Mouse (Mus musculus) embryonic stem cell, embryonic (primary cell): Measurements from ENCODE around the gene Pxn.

ENCODE experiments used
- CTCF ChIA-PET, 4 experiments: fragments of 300-600 bp in 2 of 4; fragments of 350-600 bp in 2 of 4; sonication (Branson Sonifier 250); formaldehyde crosslinking; loops; one replicate each; lab custom pipeline; 2022; ENCODE audit warnings: inconsistent platforms in 2 of 4; lab: Charles Lee
- POLR2A ChIA-PET, 4 experiments: fragments of 300-600 bp in 2 of 4; fragments of 350-600 bp in 2 of 4; sonication (Branson Sonifier 250); formaldehyde crosslinking; loops; one replicate each; lab custom pipeline; 2022; ENCODE audit warnings: antibody characterized with exemption in 4 of 4, inconsistent platforms in 1 of 4; lab: Charles Lee

Gene Pxn

DNA sequence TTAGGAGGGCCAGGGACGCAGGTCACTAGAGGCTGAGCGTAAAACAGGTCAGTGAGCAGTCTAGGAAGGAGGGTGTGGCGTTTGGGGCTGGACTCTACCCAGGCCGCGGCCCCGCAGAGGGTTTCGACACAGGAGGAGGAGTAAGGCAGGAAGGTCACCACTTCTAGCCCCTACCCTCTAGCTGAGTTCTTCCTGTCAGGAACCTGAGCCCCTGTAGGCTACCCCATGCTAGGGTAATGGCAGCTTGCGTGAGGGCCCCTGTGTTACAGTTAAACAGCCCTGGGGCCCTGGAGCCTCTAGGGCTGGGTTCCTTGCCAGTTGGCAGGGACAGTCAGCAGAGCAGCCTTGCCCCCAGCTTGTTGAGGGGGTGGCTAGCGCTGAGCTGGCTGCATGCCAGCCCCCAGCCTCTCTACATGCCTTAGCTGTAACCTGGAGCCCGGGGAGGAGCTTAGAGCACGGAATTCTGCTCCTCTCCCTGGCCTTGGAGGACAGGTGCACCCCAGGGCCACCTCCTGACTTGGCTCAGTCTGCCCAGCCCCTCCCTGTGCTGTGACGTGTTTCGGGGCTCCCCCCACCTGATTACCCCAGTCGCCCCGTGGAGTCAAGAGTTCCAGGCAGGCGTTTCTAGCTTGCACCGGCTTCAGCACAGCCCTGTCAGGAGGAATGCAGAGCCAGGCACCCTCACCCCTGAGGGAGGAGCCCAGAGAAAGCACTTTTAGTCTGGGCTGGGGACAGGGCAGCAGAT, 37.2 kb downstream of the Pxn start:
- ChIA-PET CTCF (interaction anchor here in 3 of 4 experiments (0.6 to 5.2 kb wide), 9 partner anchors 10 to 298 kb away, joined by 3 to 29 read pairs (median 3); partner anchors contain the start of gene Rplp0 (in 1 of the 3)), POLR2A (interaction anchor here (0.5 to 21.3 kb wide), 34 partner anchors 8 to 189 kb away, joined by 3 to 239 read pairs (median 6); partner anchors contain the start of genes Rplp0 (in 3 of the 4), Gcn1l1 (in 2 of the 4) and Sirt4 (in 2 of the 4))

DNA sequence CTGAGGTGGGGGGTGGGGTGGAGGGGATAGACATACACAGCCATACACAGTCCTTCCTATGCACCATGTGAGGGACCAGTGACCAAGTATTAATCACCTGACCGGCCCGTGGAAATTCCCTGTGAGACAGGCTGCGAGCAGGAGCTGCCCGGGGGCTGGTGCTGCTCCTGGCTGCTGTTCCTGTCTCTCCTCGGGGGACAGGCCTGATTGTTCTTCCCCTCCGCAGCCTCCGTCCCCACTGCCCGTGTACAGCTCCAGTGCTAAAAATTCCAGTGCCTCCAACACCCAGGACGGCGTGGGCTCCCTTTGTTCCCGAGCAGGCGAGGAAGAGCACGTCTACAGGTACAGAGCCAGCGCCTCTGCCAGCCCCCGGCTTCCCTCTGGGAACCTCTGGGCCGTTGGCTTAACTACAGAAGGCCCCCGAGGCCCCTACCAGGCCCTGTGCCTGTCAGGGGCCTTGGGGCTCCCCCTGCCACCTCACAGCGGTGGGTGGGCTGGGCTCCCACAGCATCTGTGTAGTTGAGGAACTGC, 38.2 kb downstream of the Pxn start:
- ChIA-PET POLR2A (interaction anchor here in 3 of 4 experiments (0.7 to 21.3 kb wide), 19 partner anchors 9 to 94 kb away, joined by 3 to 239 read pairs (median 5); partner anchors contain the start of genes Rplp0 (in 3 of the 3) and Gcn1l1 (in 2 of the 3)), CTCF (interaction anchor here in 3 of 4 experiments (0.6 to 5.2 kb wide), 5 partner anchors 10 to 37 kb away, joined by 3 to 29 read pairs (median 3); no protein-coding TSS in a partner anchor)

DNA sequence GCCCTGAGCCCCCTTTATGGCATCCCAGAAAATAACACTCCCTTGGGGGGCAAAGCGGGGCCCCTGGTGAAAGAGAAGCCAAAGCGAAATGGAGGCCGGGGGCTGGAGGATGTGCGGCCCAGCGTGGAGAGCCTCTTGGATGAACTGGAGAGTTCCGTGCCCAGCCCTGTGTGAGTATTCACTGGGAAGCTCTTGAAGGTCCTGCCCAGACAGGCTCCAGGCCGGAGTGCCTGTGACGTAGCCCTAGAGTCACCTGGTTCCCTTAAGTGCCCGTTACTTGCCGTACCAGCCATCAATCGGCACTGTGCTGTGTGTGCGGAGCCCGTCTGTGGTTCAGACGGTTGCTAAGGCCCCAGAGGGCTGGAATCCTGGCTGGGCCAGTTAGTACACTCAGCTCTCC, 39.2 kb downstream of the Pxn start:
- ChIA-PET CTCF (interaction anchor here in 1 of 4 experiments (0.8 to 5.2 kb wide), 5 partner anchors 9 to 38 kb away, joined by 3 to 29 read pairs (median 3); partner anchors contain the start of gene Rplp0), POLR2A (interaction anchor here (0.6 to 21.3 kb wide), 22 partner anchors 8 to 1759 kb away, joined by 3 to 239 read pairs (median 5); partner anchors contain the start of genes Rplp0 (in 3 of the 4) and Gcn1l1 (in 2 of the 4))

DNA sequence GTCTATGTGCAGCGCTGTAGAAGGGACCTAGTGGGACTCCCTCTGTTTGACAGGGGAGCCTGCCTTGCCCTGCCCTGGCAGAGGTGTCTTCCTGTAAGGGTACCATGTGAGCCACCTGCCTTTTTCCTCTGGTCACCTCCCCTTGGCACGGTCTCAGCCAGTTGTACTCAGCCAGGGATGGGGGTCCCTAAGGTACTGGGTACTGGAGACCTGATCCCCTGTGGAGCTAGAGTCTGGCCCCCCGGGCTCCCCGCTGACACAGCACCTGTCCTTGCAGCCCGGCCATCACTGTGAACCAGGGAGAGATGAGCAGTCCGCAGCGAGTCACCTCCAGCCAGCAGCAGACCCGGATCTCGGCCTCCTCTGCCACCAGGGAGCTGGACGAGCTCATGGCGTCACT, 40.1 kb downstream of the Pxn start:
- POLR2A ChIA-PET = interaction anchor here (0.6 to 21.3 kb wide), 20 partner anchors 8 to 549 kb away, joined by 3 to 239 read pairs (median 6); partner anchors contain the start of genes Rplp0 (in 3 of the 4) and Gcn1l1 (in 2 of the 4)

GRCm38 (mm10) chr5:115547014-115547413, 40.5 kb downstream of the Pxn start:
- CTCF ChIA-PET = interaction anchor here (0.6 to 5.6 kb wide), 8 partner anchors 9 to 721 kb away, joined by 3 to 21 read pairs (median 9); partner anchors contain the start of gene Rplp0 (in 1 of the 4)
- POLR2A ChIA-PET = interaction anchor here (0.6 to 21.3 kb wide), 23 partner anchors 9 to 549 kb away, joined by 3 to 239 read pairs (median 5); partner anchors contain the start of genes Rplp0 (in 3 of the 4) and Gcn1l1 (in 2 of the 4)

More for the DNA sequence above, 40.1 kb downstream of the Pxn start:
- CTCF ChIA-PET = interaction anchor here (0.5 to 5.6 kb wide), 11 partner anchors 8 to 721 kb away, joined by 3 to 29 read pairs (median 8); partner anchors contain the start of gene Rplp0 (in 2 of the 4)

DNA sequence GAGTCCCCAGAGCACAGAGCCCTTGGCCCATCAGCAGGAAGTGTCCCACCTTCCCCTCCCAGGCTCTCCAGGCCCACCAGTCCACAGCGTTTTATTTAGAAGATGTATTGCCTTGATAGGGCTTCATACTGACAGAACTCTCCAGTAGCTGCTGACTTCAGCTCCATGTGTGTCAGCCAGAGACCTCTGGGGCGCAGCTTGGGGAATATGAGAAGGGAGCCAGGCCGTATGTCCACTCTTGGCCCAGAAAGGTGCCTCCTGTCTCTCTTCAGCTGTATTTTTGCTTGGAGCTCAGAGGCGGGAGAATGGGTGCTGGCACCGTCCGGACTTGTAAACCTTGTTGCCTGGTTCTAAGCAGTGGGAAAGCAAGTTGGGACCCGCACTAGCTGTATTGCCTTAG, 40.9 kb downstream of the Pxn start:
- POLR2A ChIA-PET = interaction anchor here in 3 of 4 experiments (0.6 to 21.3 kb wide), 21 partner anchors 9 to 72 kb away, joined by 3 to 239 read pairs (median 5); partner anchors contain the start of genes Rplp0 (in 3 of the 3) and Gcn1l1 (in 2 of the 3)
- CTCF ChIA-PET = interaction anchor here (0.6 to 5.6 kb wide), 6 partner anchors 9 to 722 kb away, joined by 3 to 21 read pairs (median 9); no protein-coding TSS in a partner anchor

- CTCF ChIA-PET = interaction anchor here in 3 of 4 experiments (0.6 to 5.6 kb wide), 6 partner anchors 8 to 967 kb away, joined by 3 to 21 read pairs (median 3); no protein-coding TSS in a partner anchor
- POLR2A ChIA-PET = interaction anchor here (0.6 to 21.3 kb wide), 21 partner anchors 8 to 367 kb away, joined by 3 to 239 read pairs (median 5); partner anchors contain the start of genes Rplp0 (in 4 of the 4), Gcn1l1 (in 2 of the 4) and Sirt4 (in 1 of the 4)
Measured at GRCm38 (mm10) chr5:115548501-115549285, 42.2 kb downstream of the Pxn start.

- ChIA-PET CTCF (interaction anchor here in 2 of 4 experiments (1.0 to 5.6 kb wide), 3 partner anchors 8 to 12 kb away, joined by 3 to 21 read pairs (median 4); no protein-coding TSS in a partner anchor), POLR2A (interaction anchor here (0.6 to 21.3 kb wide), 15 partner anchors 9 to 982 kb away, joined by 3 to 239 read pairs (median 5); partner anchors contain the start of genes Rplp0 (in 4 of the 4), Gcn1l1 (in 2 of the 4) and Sirt4 (in 1 of the 4))
Measured at GRCm38 (mm10) chr5:115550482-115551005, 44.1 kb downstream of the Pxn start.

- CTCF ChIA-PET = interaction anchor here in 2 of 4 experiments (0.6 to 5.6 kb wide), 4 partner anchors 11 to 399 kb away, joined by 3 to 21 read pairs (median 4); no protein-coding TSS in a partner anchor
- POLR2A ChIA-PET = interaction anchor here in 3 of 4 experiments (0.6 to 21.3 kb wide), 6 partner anchors 8 to 133 kb away, joined by 3 to 239 read pairs (median 4); partner anchors contain the start of genes Gcn1l1 (in 1 of the 3) and Rplp0 (in 1 of the 3)
Measured at GRCm38 (mm10) chr5:115551386-115551785, 44.9 kb downstream of the Pxn start.

GRCm38 (mm10) chr5:115551799-115552198, 45.3 kb downstream of the Pxn start:
- POLR2A ChIA-PET = interaction anchor here in 3 of 4 experiments (0.5 to 21.3 kb wide), 8 partner anchors 8 to 133 kb away, joined by 3 to 239 read pairs (median 4); partner anchors contain the start of genes Gcn1l1 (in 1 of the 3) and Rplp0 (in 1 of the 3)
- CTCF ChIA-PET = interaction anchor here in 3 of 4 experiments (0.6 to 5.6 kb wide), 5 partner anchors 11 to 399 kb away, joined by 3 to 21 read pairs (median 4); no protein-coding TSS in a partner anchor

DNA sequence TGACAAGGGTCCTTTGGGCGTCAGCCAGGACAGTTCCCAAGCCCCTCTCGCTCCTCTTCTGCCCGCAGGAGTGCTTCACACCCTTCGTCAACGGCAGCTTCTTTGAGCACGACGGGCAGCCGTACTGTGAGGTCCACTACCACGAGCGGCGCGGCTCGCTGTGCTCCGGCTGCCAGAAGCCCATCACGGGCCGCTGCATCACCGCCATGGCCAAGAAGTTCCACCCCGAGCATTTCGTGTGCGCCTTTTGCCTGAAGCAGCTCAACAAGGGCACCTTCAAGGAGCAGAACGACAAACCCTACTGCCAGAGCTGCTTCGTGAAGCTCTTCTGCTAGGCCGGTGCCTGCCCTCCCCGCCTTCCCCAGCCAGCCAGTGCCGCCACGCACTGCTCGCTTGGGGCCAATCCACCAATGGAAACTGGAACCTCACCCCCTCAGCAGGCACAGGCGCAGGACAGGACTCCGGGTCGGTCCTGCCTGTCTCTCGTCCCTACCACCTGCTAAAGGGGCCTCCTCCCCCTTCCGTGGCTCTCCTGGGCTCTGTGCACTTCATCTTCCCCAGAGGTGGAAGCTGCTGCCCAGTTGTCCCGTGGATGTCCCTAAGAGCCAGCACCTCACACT, 47.4 kb downstream of the Pxn start:
- CTCF ChIA-PET = interaction anchor here in 3 of 4 experiments (0.6 to 3.1 kb wide), 8 partner anchors 9 to 63 kb away, joined by 3 to 13 read pairs (median 4); no protein-coding TSS in a partner anchor

DNA sequence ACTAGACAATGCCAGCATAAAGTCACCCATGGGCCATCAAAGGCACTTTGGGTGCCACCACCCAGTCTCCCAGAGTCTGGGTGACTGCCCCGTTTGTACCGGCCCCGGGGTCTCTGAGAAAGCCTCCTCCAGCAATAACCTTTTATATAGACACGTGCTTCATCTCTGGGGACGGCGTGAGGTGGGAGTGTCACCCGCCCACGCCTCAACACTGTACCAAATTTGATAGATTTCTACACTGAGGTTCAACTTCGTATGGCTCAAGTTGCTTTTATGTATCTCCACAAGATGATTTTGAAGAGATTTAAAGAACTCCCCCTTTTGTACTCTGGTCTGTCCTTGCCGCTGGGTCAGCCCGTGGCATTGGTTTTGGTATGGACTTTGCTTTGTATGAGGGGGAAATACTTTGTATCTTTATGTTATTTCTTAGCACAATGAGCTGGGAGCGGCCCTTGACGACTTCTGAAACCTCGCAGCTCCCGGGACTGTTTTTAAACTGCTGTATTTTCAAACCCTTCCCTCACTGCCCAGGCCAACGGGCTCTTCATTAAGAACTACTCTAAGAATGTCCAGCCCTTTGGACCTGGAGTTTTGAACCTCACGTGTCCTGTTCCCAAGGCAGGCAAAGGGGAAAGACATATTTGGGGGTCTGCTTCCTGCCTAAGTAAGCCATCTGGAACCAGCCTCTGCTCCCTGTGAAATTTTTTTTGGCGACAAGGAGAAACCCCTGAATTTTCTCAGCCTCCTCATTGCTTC, 48.2 kb downstream of the Pxn start:
- ChIA-PET CTCF (interaction anchor here in 3 of 4 experiments (0.6 to 3.5 kb wide), 10 partner anchors 10 to 367 kb away, joined by 3 to 29 read pairs (median 4); no protein-coding TSS in a partner anchor), POLR2A (interaction anchor here in 3 of 4 experiments (0.6 to 21.3 kb wide), 18 partner anchors 5 to 187 kb away, joined by 3 to 239 read pairs (median 4); partner anchors contain the start of genes Gcn1l1 (in 2 of the 3), Rab35 (in 1 of the 3), Rplp0 (in 1 of the 3) and Sirt4 (in 1 of the 3))

More for the DNA sequence above, 47.4 kb downstream of the Pxn start:
- POLR2A ChIA-PET = interaction anchor here in 3 of 4 experiments (0.6 to 21.3 kb wide), 22 partner anchors 5 to 441 kb away, joined by 3 to 239 read pairs (median 5); partner anchors contain the start of genes Gcn1l1 (in 1 of the 3) and Rplp0 (in 1 of the 3)

GRCm38 (mm10) chr5:115556217-115556616, 49.7 kb downstream of the Pxn start:
- ChIA-PET CTCF (interaction anchor here in 3 of 4 experiments (0.6 to 3.5 kb wide), 25 partner anchors 8 to 1178 kb away, joined by 3 to 29 read pairs (median 4); partner anchors contain the start of gene Pxn (in 1 of the 3)), POLR2A (interaction anchor here in 3 of 4 experiments (0.6 to 21.3 kb wide), 26 partner anchors 8 to 1283 kb away, joined by 3 to 239 read pairs (median 4); partner anchors contain the start of genes Rab35 (in 2 of the 3), Foxn4 (in 1 of the 3) and Gcn1l1 (in 1 of the 3))

GRCm38 (mm10) chr5:115558182-115558794, 51.8 kb downstream of the Pxn start:
- POLR2A ChIA-PET = interaction anchor here (0.6 to 21.3 kb wide), 97 partner anchors 8 to 1619 kb away, joined by 3 to 239 read pairs (median 5); partner anchors contain the start of genes Sirt4 (in 3 of the 4), Dynll1 (in 1 of the 4) and Rab35 (in 1 of the 4)
- CTCF ChIA-PET = interaction anchor here (0.5 to 2.0 kb wide), 26 partner anchors 8 to 1512 kb away, joined by 3 to 6 read pairs (median 4); no protein-coding TSS in a partner anchor
